Mouse (Mus musculus) embryo, embryonic 11.5 days (tissue): ENCODE results near the gene Arpp19.

Experiments
- DNase-seq: peaks from one replicate; pipeline ENCODE4 v3.0.0-alpha.2; 2012; ENCODE audit warnings: low read depth, low spot score

Arpp19 gene

GRCm38 (mm10) chr9:75038357-75038688 is 909 bp downstream of the Arpp19 start:
- DNase-seq: no peak

- no peak for DNase-seq
These were observed 3.2 kb downstream of the Arpp19 start for GRCm38 (mm10) chr9:75040566-75040965.

- DNase-seq: no peak
These were observed 4.6 kb downstream of the Arpp19 start for GRCm38 (mm10) chr9:75041840-75042525.

- DNase-seq: no peak
These were observed 5.8 kb downstream of the Arpp19 start for GRCm38 (mm10) chr9:75043191-75043590.

GRCm38 (mm10) chr9:75047079-75047478 is 9.7 kb downstream of the Arpp19 start:
- no peak for DNase-seq

- DNase-seq: no peak
These were observed 11.7 kb downstream of the Arpp19 start for GRCm38 (mm10) chr9:75049100-75049499.

- peak; percentile 31 for DNase-seq
These were observed 12.6 kb downstream of the Arpp19 start for GRCm38 (mm10) chr9:75050003-75050402.

GRCm38 (mm10) chr9:75051841-75052240 is 14.4 kb downstream of the Arpp19 start:
- no peak for DNase-seq

- no peak for DNase-seq
These were observed 17.6 kb downstream of the Arpp19 start for GRCm38 (mm10) chr9:75055046-75055445.

- no peak for DNase-seq
These were observed 27.4 kb downstream of the Arpp19 start for GRCm38 (mm10) chr9:75064678-75065331.

GRCm38 (mm10) chr9:75070457-75071028 is 33.1 kb downstream of the Arpp19 start, which contains the start of gene Myo5a:
Gene Myo5a (plus strand): TSS chr9:75071015.
- no peak for DNase-seq

GRCm38 (mm10) chr9:75071029-75071705 is 33.8 kb downstream of the Arpp19 start:
- DNase-seq: peak; percentile 56

- peak; percentile 34 for DNase-seq
These were observed 34.3 kb downstream of the Arpp19 start for GRCm38 (mm10) chr9:75071706-75072192.

- no peak for DNase-seq
These were observed 34.9 kb downstream of the Arpp19 start for GRCm38 (mm10) chr9:75072361-75072760.

- no peak for DNase-seq
These were observed 39.8 kb downstream of the Arpp19 start for GRCm38 (mm10) chr9:75077191-75077590.

- DNase-seq: no peak
These were observed 47.9 kb downstream of the Arpp19 start for GRCm38 (mm10) chr9:75085242-75085824.

- DNase-seq: no peak
These were observed 50.4 kb downstream of the Arpp19 start for GRCm38 (mm10) chr9:75087823-75088222.

- DNase-seq: no peak
These were observed 51.9 kb downstream of the Arpp19 start for GRCm38 (mm10) chr9:75089285-75089684.

GRCm38 (mm10) chr9:75092134-75092533 is 54.7 kb downstream of the Arpp19 start:
- no peak for DNase-seq

GRCm38 (mm10) chr9:75094762-75095161 is 57.3 kb downstream of the Arpp19 start:
- no peak for DNase-seq

- DNase-seq: no peak
These were observed 61.5 kb downstream of the Arpp19 start for GRCm38 (mm10) chr9:75098937-75099336.
